Mouse (Mus musculus) heart, adult 2 months (tissue): ENCODE data around the gene P2ry10.

Experiments
- CTCF ChIP-seq: fragments of 200-600 bp; IDR thresholded peaks from 2 replicates; pipeline ENCODE4 v1.8.1; 2022; ENCODE audit warnings: antibody characterized with exemption, mild to moderate bottlenecking, moderate library complexity
- EP300 ChIP-seq: fragments of 200-500 bp; IDR thresholded peaks from 2 replicates; pipeline ENCODE4 v1.6.1; 2011; ENCODE audit warnings: low read depth, low read length, control low read depth; ENCODE audit not compliant: insufficient read depth
- POLR2A ChIP-seq: fragments of 200-500 bp; IDR thresholded peaks from 2 replicates; pipeline ENCODE4 v1.6.1; 2011; ENCODE audit warnings: mild to moderate bottlenecking, low read depth, low read length, control low read depth; ENCODE audit not compliant: insufficient read depth

GRCm38 (mm10) chrX:107150027-107150426, 61.7 kb downstream of the P2ry10 start:
- TF ChIP-seq CTCF, result no peak
- TF ChIP-seq POLR2A, result no peak
- no peak for TF ChIP-seq EP300
